Mouse (Mus musculus): ENCODE results near the gene Rwdd3. TPM values are rescaled to one million over a fixed set of nuclear protein-coding genes. Genes with fewer than 3 reads are reported as not detected.

The Rwdd3 gene
- total RNA-seq, 2 experiments from 2014 or later = 2.2 to 3.3 TPM

- DNase-seq (ENCODE audit: low spot score) = no peak
These were observed 11.1 kb downstream of the Rwdd3 start for GRCm38 (mm10) chr3:121160424-121160823.

- DNase-seq (ENCODE audit: low spot score) = no peak
These were observed 11.9 kb downstream of the Rwdd3 start for GRCm38 (mm10) chr3:121159566-121159965.

GRCm38 (mm10) chr3:121158901-121159351, 12.6 kb downstream of the Rwdd3 start:
- DNase-seq (ENCODE audit: low spot score) = no peak

GRCm38 (mm10) chr3:121157546-121158330, 13.8 kb downstream of the Rwdd3 start:
- DNase-seq (ENCODE audit: low spot score) = no peak

- DNase-seq (ENCODE audit: low spot score) = no peak
These were observed 14.9 kb downstream of the Rwdd3 start for GRCm38 (mm10) chr3:121156451-121157186.

- DNase-seq (ENCODE audit: low spot score) = no peak
These were observed 15.5 kb downstream of the Rwdd3 start for GRCm38 (mm10) chr3:121156043-121156442.

- DNase-seq (ENCODE audit: low spot score) = no peak
These were observed 37.6 kb downstream of the Rwdd3 start for GRCm38 (mm10) chr3:121133937-121134336.

- DNase-seq (ENCODE audit: low spot score) = no peak
These were observed 38.5 kb downstream of the Rwdd3 start for GRCm38 (mm10) chr3:121133039-121133438.

GRCm38 (mm10) chr3:121127171-121127570, 44.3 kb downstream of the Rwdd3 start:
- no peak for DNase-seq (ENCODE audit: low spot score)

- DNase-seq (ENCODE audit: low spot score) = no peak
These were observed 45.0 kb downstream of the Rwdd3 start for GRCm38 (mm10) chr3:121126476-121126875.

- no peak for DNase-seq (ENCODE audit: low spot score)
These were observed 50.4 kb downstream of the Rwdd3 start for GRCm38 (mm10) chr3:121121072-121121471.

GRCm38 (mm10) chr3:121116590-121116989, 54.9 kb downstream of the Rwdd3 start:
- DNase-seq (ENCODE audit: low spot score) = no peak

GRCm38 (mm10) chr3:121116067-121116466, 55.4 kb downstream of the Rwdd3 start:
- DNase-seq (ENCODE audit: low spot score) = no peak

GRCm38 (mm10) chr3:121111068-121111467, 60.4 kb downstream of the Rwdd3 start:
- DNase-seq (ENCODE audit: low spot score) = no peak

GRCm38 (mm10) chr3:121110430-121110829, 61.1 kb downstream of the Rwdd3 start:
- no peak for DNase-seq (ENCODE audit: low spot score)

- no peak for DNase-seq (ENCODE audit: low spot score)
These were observed 64.0 kb downstream of the Rwdd3 start for GRCm38 (mm10) chr3:121107481-121107880.

- DNase-seq (ENCODE audit: low spot score) = no peak
These were observed 66.1 kb downstream of the Rwdd3 start for GRCm38 (mm10) chr3:121105408-121105708.

Other genes starting within 250 kb of the Rwdd3 start
- 10 to 100 TPM; 44.0 to 52.1 TPM for gene Tmem56, start 111.4 kb upstream of the Rwdd3 start, total RNA-seq (2021)
- gene Alg14, start 120.1 kb upstream of the Rwdd3 start, total RNA-seq (2021) = 1 to 10 TPM; 6.7 to 6.9 TPM